Mouse (Mus musculus) pancreas, adult 10 weeks (tissue): Measurements from ENCODE around the gene Adamtsl3. TPM values are rescaled to one million over a fixed set of nuclear protein-coding genes. Genes with fewer than 3 reads are reported as not detected.

Experiments used
- polyA plus RNA-seq: library from polyadenylated mRNA; stranded (reverse); fragments of 350-450 nt; fragmentation: Illumina TruSeq; extraction: RNeasy Lipid Tissue Mini Kit (QIAGEN cat#74804); gene quantifications from one replicate; pipeline ENCODE4 v1.2.3, GENCODE M21; 2015; ENCODE audit warnings: low read depth, low replicate concordance; ENCODE audit not compliant: insufficient read depth

The Adamtsl3 gene
- polyA plus RNA-seq, result 2.5 TPM

GRCm38 (mm10) chr7:82335211-82336121, at the start of gene Adamtsl3:
Gene Adamtsl3, plus strand, starts transcription at chr7:82335694.

GRCm38 (mm10) chr7:82648353-82649080, 313.0 kb downstream of the Adamtsl3 start, which contains the start of the genes Saxo2 and Efl1:
Gene Saxo2, minus strand, starts transcription at chr7:82648528.
Gene Efl1, plus strand, starts transcription at chr7:82648614.

Other genes starting within 250 kb of the Adamtsl3 start
- gene Sh3gl3, start 161.9 kb upstream of the Adamtsl3 start, polyA plus RNA-seq, result not detected